Mouse (Mus musculus) heart, embryonic 14.5 days (tissue): Measurements from ENCODE around the gene Eftud2. TPM values are rescaled to one million over a fixed set of nuclear protein-coding genes. Genes with fewer than 3 reads are reported as not detected.

ENCODE experiments used
- polyA plus RNA-seq: library from polyadenylated mRNA; unstranded; fragments of >200 nt; fragmentation: Nextera tagmentation; extraction: Ambion mirVana; gene quantifications from 2 replicates; pipeline ENCODE4 v1.2.1, GENCODE M21; 2014

The Eftud2 gene
- polyA plus RNA-seq, 1 experiment from 2014 or later, result 100 TPM

Other genes starting within 250 kb of the Eftud2 start
- gene Meioc, start 217.3 kb downstream of the Eftud2 start, polyA plus RNA-seq, result 1.1 TPM in 2 replicates
- gene Ccdc43, start 183.2 kb downstream of the Eftud2 start, polyA plus RNA-seq, result 31.9 and 36.1 TPM in 2 replicates
- 5.9 and 7.3 TPM in 2 replicates for gene Adam11, start 119.5 kb downstream of the Eftud2 start, polyA plus RNA-seq
- gene Gjc1, start 61.3 kb downstream of the Eftud2 start, polyA plus RNA-seq, result 53.8 and 54.9 TPM in 2 replicates
- 0.61 and 0.67 TPM in 2 replicates for gene Higd1b, start 45.1 kb downstream of the Eftud2 start, polyA plus RNA-seq
- gene Ccdc103, start 219 bp upstream of the Eftud2 start, polyA plus RNA-seq, result 0.70 and 0.71 TPM in 2 replicates
- not detected in 2 replicates for gene Fam187a, start 4.2 kb upstream of the Eftud2 start, polyA plus RNA-seq
- 0.15 TPM in 1 of 2 replicates, not detected in the other for gene Gfap, start 19.9 kb upstream of the Eftud2 start, polyA plus RNA-seq
- 4.2 and 4.7 TPM in 2 replicates for gene Kif18b, start 44.1 kb upstream of the Eftud2 start, polyA plus RNA-seq
- 0.71 and 1.5 TPM in 2 replicates for gene C1ql1, start 65.7 kb upstream of the Eftud2 start, polyA plus RNA-seq
- gene Nmt1, start 147.2 kb upstream of the Eftud2 start, polyA plus RNA-seq, result 47.8 and 51.7 TPM in 2 replicates
- 93.8 and 99.4 TPM in 2 replicates for gene Dcakd, start 147.3 kb upstream of the Eftud2 start, polyA plus RNA-seq
- 6.9 and 7.4 TPM in 2 replicates for gene Plcd3, start 220.7 kb upstream of the Eftud2 start, polyA plus RNA-seq
- 13.3 TPM in 2 replicates for gene Acbd4, start 220.7 kb upstream of the Eftud2 start, polyA plus RNA-seq
- 3.4 and 3.7 TPM in 2 replicates for gene Hexim1, start 235.2 kb upstream of the Eftud2 start, polyA plus RNA-seq